Mouse (Mus musculus) spleen, adult 2 months (tissue): Measurements from ENCODE around the gene Krtap2-4.

ENCODE experiments used
- CTCF ChIP-seq: fragments of 200-500 bp; IDR thresholded peaks from 2 replicates; pipeline ENCODE4 v1.5.1; 2011; ENCODE audit warnings: mild to moderate bottlenecking, inconsistent platforms; ENCODE audit not compliant: insufficient read depth, insufficient read length, insufficient replicate concordance; ENCODE audit errors: extremely low read depth
- POLR2A ChIP-seq: fragments of 200-500 bp; IDR thresholded peaks from 2 replicates; pipeline ENCODE4 v1.6.1; 2011; ENCODE audit warnings: low read depth, low read length, inconsistent platforms

GRCm38 (mm10) chr11:99650136-99650535, 35.5 kb upstream of the Krtap2-4 start, which contains the start of gene Gm11555:
- TF ChIP-seq CTCF, result no peak
- TF ChIP-seq POLR2A, result no peak
